Mouse (Mus musculus) kidney, postnatal 36 days (tissue): ENCODE measurements around the gene Klrb1b.
"Not testable (repeated sequence)": the region's sequence is repeated elsewhere in the genome, so short reads cannot be mapped to it uniquely, and the experiment has no call there.

Source experiments
- DNase-seq, 2 experiments: peaks; one replicate each; pipeline ENCODE4 v3.0.0; 2021 to 2022; ENCODE audit warnings: mixed read lengths in 2 of 2

Gene Klrb1b

GRCm38 (mm10) chr6:128840669-128841068, 14.5 kb upstream of the Klrb1b start:
- not testable (repeated sequence) for DNase-seq

- DNase-seq: no peak
These were observed 13.8 kb upstream of the Klrb1b start for GRCm38 (mm10) chr6:128839921-128840320.

DNA sequence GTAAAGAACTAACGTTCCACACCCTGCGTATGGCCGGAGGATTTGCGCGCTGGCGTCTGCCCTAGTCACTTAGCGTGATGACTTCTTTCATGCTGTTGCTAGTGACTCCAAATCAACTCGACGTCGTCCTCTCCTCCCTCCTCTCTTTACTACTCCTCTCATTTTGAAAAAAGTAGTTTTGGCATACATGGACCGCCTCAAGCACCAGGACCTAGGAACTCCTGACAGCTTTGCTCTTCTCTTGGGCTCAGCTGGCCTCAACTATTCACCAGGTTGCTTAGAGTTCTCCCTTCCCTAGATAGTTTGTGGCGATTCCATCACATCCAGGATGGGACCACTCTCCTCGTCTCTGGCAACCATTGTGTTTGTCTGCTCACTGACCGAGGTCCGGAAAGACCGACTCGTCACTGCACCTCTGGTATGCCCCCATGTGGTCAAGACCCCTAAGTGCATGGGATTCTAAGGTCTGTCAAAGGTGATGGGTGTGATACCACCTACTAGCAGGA, 13.2 kb upstream of the Klrb1b start:
- peak; percentile 91 to 92 for DNase-seq

DNA sequence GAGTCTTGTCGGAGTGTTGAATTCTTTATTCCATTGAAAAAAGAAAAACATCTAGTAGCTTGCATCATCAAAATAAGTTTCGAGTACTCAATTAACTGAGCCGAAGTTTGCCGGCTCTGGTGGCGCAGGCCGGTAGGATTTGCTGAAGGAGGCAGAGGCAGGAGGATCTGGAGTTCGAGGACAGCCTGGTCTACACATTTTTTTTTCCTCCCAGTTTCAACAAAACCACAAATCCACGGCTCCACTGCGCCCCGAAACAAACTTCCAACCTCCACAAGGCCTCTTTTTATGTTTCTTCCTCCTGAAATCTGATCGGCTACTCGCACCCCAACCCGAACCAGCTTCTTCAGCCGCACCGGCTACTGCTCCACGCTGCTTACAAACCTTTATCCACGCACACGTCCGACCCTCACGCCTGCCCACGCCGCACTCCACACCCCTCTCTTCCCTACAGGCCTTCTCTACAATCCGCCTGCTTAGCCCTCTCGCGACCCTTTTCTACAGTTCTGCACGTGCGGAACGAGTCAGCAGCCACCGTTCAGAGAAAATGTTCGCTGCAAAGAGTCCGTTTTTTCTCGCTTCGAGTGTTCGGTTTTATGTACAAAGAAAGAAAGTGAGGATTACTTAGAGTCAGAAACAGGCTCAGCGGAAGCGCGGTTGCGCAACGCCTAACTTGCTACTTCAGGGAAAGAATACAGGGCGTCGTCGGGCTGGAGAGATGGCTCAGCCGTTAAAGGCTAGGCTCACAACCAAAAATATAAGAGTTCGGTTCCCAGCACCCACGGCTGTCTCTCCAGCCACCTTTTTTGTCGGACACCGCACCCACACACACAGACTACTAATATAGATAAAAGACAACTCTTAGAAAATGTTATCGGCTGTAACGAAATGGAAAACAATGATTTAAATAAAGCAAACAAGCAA, 12.5 kb upstream of the Klrb1b start:
- peak; percentile 88 to 89 for DNase-seq

DNA sequence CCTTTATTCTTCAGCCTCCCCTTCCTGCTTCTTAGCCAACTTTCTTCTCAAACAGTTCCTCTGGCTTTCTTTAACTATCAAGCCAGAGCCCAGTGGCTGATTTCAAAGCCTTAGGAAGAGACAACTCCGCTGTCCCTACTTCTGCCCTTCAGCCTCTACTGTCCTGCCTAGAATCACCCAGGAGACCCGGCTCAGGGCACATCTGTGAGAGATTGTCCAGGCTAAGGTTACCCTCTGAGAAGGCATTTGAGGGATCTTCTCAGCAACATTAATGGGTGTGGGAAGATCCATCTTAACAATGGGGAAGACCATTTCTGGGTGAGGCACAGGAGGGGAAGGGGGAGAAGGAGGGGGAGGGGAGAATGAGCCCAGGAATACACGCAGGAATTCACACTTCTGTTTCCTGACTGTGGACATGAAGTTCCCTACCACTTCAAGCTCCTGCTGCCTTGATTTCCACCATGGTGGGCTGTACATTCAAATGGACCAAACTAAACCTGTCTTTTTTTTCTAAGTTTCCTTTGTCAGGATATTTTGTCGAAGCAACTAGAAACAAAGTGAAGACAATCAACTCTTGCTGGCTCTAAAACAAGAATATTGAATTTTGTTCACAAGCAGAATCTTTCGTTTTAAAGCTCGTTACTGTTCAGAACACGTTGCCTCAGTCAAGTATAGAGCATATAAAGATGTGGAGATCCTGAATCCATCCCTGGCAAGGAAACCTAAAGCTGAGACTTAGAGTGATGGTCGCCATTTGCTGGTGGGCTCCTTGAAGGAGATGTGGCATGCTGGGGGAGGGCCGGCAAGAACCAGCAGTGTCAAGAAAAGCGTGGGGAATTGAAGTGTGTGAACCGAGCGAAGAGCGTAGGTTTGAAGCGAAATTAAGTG, 11.6 kb upstream of the Klrb1b start:
- DNase-seq: peak in 1 of 2 experiments; percentile 25

GRCm38 (mm10) chr6:128836955-128837334, 10.8 kb upstream of the Klrb1b start:
- no peak for DNase-seq

GRCm38 (mm10) chr6:128836191-128836954, 10.2 kb upstream of the Klrb1b start:
- DNase-seq: no peak

GRCm38 (mm10) chr6:128835571-128835970, 9.4 kb upstream of the Klrb1b start:
- DNase-seq: no peak

GRCm38 (mm10) chr6:128833046-128833445, 6.9 kb upstream of the Klrb1b start:
- DNase-seq: no peak

DNA sequence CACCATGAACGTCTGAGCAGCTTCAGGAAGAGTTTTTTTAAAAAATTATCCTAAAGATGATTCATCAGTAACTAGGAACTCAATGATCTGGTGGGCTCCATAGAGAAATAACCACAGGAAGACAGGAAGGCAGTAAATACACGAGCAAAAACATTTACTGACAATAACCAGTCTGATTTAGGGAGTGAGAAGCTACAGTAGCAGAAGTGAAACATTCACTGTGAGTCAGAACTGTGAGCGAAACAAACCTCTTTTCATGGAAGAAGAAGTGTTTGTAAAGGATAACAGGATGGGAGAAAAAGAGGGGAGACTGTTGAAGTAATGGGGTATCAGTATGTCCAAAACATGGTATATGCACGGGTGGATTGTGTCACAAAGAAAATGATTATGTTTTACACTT, 3.7 kb upstream of the Klrb1b start:
- DNase-seq: no peak

DNA sequence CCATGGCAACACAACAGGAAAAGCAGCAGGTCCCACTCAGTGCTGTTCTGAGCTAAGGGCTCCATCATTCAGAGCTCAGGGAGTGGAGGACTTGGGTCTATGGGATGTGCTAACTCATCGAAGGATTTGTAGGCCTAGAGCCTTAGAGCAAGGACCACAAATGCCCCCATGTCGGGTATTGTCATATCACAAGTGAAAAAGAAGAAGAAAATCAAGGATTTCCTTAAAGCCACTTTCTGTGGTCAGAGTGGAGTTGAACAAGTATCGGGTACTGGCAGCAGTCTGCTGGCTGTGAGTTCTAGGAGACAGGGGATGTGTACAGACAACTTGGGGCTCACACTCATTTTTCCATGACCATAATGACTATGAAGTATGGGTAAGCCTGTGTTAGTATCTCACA, 650 bp upstream of the Klrb1b start:
- DNase-seq: no peak

GRCm38 (mm10) chr6:128818083-128818802, 7.9 kb downstream of the Klrb1b start:
- no peak for DNase-seq

- DNase-seq: peak; percentile 39 to 58
These were observed 17.6 kb downstream of the Klrb1b start for GRCm38 (mm10) chr6:128808532-128808931.

DNA sequence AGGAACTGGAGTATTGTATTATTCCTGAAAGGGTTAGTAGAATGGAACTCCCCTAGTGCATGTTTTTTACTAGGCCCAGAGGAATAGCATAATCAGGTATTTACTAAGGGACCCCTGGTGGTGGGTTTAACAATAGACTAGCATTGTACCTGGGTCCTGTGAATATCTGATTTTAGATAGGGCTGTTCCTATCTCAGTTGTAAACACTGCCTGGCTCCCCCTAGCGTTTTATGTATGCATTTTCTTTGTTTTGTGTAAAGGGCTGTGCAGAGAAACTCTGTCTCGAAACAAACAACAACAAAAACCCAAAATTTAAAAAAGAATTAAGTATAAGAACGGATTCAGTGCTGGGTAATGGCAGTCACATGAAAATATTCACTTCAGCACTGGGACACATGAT, 19.1 kb downstream of the Klrb1b start:
- DNase-seq: peak; percentile 23 to 25

DNA sequence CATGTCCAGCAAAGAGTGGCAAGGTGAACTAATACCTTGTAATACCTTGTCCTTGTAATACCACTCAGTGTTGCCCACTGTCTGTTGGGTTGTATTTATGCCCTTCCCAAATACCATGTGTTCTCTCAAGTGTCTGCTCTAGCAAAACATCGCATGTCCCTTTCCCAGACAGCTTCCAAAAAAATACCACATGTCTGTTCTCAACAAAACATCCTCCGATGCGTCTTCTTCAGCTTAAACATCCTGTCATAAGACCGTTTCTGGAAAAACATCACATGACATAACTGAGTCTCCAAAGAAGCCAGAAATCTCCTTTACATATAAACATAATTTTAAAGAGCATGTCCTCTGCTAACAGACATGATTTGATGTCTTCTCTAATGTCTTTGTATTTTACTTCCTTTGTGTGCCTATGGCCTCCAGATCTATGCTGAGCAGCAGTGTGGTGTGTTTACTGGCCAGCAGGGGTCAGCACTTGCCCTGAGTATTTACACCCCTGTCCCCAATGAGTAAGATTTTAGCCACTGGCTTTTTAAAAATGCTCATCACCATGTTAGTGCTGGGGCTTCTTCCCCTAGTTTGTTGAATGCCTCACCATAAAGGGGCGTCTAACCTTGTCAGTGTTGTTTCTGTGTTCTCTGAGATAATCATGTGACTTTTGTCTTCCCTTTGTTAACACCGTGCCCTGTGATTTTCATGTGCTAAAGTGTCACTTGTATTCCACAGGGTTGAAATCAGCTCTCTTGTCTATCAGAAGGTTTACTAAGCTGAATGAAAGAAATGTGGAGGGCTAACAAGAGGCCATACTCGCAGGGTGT, 21.1 kb downstream of the Klrb1b start:
- peak; percentile 79 to 87 for DNase-seq

GRCm38 (mm10) chr6:128802999-128803857, 22.9 kb downstream of the Klrb1b start:
- DNase-seq: peak; percentile 96 to 98

DNA sequence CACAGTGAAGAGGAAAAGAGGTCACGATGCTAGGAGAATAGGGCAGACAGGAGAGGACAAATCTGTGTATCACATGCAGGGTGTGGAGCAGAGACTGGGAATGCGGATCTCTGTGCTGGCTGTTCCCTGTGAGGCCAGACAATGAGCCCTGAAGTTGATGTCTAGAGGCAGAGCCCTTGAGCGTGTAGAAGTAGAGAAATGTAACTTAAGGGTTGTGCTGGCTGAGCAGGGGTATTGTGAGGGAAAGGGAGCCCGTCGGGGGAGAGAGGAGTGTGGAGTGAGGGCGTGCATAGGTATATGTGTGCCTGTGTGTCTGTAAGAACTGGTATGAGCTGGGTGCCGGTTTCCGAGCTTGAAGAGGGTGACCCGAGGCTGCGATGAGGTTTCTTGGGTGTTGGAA, 23.6 kb downstream of the Klrb1b start:
- peak; percentile 7 to 10 for DNase-seq

DNA sequence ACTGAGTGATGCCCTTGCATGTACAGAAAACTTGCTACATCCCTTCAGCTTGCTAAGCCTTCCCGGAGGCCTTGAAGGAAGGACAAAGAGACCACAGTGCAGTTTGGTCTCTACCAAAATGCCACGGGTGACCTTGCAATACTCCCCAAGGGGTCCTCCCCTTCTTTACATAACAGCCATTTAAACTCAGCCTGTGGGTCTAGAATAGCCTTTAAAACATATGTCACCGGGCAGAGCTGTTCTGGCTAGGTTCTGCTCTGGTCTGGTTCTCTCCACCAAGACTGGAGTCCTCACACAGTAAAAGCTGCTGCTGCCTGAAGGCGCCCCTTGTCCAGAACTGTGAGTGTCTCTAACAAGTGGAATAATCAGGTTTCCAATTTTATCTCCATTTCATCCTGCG, 25.4 kb downstream of the Klrb1b start:
- DNase-seq: not testable (repeated sequence)

DNA sequence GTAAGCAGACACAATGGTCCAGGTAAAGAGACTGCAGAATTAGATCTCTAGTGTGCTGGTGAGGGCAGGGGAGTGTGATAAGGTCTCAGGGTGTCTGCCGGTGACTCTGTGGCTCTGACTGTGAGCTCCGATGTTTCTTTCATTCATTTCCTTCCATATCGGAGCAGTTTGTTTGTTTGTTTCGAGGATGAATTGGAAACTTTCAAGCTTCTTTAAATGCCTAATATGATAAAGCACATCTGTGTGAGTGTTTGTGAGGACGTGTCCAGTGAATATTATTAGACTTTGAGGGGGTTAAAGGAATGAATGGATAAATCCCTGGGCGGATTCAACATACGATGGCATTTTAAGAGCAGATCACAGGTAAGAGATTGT, 26.2 kb downstream of the Klrb1b start:
- DNase-seq: no peak
